Mouse (Mus musculus): ENCODE measurements around the gene Pik3r2. TPM values are rescaled to one million over a fixed set of nuclear protein-coding genes. Genes with fewer than 3 reads are reported as not detected.

Gene Pik3r2
- polyA plus RNA-seq, 1 experiment from 2014 or later: 28.0 TPM

DNA sequence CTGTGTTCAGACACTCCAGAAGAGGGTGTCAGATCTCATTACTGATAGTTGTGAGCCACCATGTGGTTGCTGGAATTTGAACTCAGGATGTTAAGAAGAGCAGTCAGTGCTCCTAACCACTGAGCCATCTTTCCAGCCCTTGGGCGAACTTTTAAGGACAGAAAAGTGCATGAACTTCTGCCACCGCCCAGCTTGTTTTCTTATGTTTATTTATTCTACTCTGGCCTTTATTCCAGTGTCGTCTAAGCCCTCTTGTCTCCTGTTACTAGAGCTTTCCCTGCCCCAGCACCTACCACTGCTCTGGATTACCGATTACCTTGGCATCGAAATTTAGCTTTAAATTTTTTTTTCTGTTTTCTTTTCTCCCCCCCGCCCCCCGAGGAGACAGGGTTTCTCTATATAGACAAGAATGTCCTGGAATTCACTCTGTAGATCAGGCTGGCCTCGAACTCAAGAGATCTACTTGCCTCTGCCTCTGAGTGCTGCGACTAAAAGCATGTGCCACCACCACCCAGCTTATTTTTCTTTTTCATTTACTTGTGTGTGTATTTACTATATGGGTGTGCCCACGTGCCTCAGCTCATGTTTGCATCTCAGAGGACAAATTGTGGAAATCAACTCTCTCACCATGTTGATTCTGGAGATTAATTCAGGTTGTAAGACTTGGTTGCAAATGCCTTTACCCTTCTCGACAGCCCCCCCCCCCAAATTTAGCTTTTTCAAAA is 26.4 kb upstream of the Pik3r2 start:
- Histone ChIP-seq H3K27ac (ENCODE audit: low read length) (no peak overlapping the region), H3K9me3 (ENCODE audit: low read length) (no peaks in the 10 kb centered on the region), H3K4me3 (ENCODE audit: low read depth, low read length) (no peak overlapping the region), H3K4me1 (ENCODE audit: insufficient read depth, low read depth, low read length) (peaks cover 4% of the 10 kb centered on the region; the same call in 1 of the 2 replicates), H3K4me2 (replicated peaks; ENCODE audit: low read depth, low read length) (peak overlapping the region; percentile 85; the same call in 1 of the 2 replicates), H3K36me3 (ENCODE audit: insufficient read depth, low read length) (no peaks in the 10 kb centered on the region), H3K9ac (replicated peaks; ENCODE audit: low read depth) (no peak overlapping the region), H3K27me3 (replicated peaks; ENCODE audit: insufficient read depth, low read length) (peaks cover 16% of the 10 kb centered on the region; the same call in 1 of the 2 replicates)
- 53% methylated on average over 11 of the region's 11 CpGs for WGBS
- no peak for DNase-seq (ENCODE audit: low spot score)
- TF ChIP-seq EP300 (IDR thresholded peaks at IDR 0.05): no peak
- TF ChIP-seq CTCF (IDR thresholded peaks at IDR 0.05): no peak
- no peak for ATAC-seq

DNA sequence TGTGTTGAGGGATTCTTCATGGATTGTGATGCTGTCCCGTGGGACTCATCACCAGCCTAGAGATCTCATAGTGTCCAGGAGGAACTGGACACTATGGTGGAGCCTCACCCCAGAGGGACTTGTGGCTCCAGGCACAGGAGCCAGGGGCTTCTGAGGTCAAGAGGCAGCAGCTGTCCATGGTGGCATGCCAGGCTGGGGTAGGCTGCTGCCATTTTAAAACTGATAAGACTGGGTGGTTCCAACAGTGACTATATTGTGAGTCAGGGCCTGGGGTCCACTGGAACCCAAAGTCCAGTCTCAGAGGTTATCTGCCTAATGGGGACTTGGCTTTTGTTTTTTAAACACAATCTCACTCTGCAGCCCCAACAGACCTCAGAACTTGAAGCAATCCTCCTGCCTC is 25.3 kb upstream of the Pik3r2 start:
- no peak for TF ChIP-seq CTCF (IDR thresholded peaks at IDR 0.05)
- TF ChIP-seq EP300 (IDR thresholded peaks at IDR 0.05): no peak
- H3K27ac ChIP-seq (ENCODE audit: low read length): no peak overlapping the region
- peaks cover 16% of the 10 kb centered on the region; the same call in 1 of the 2 replicates for H3K27me3 ChIP-seq (replicated peaks; ENCODE audit: insufficient read depth, low read length)

GRCm38 (mm10) chr8:70801156-70801555 is 24.6 kb upstream of the Pik3r2 start:
- Histone ChIP-seq H3K4me2 (replicated peaks; ENCODE audit: low read depth, low read length) (no peak overlapping the region), H3K4me1 (ENCODE audit: insufficient read depth, low read depth, low read length) (peaks cover 12% of the 10 kb centered on the region; the same call in 1 of the 2 replicates), H3K27me3 (replicated peaks; ENCODE audit: insufficient read depth, low read length) (peaks cover 16% of the 10 kb centered on the region; the same call in 1 of the 2 replicates), H3K9ac (replicated peaks; ENCODE audit: low read depth) (no peak overlapping the region), H3K4me3 (ENCODE audit: low read depth, low read length) (no peak overlapping the region), H3K27ac (ENCODE audit: low read length) (no peak overlapping the region), H3K9me3 (ENCODE audit: low read length) (no peaks in the 10 kb centered on the region), H3K36me3 (ENCODE audit: insufficient read depth, low read length) (no peaks in the 10 kb centered on the region)
- DNase-seq (ENCODE audit: low spot score): no peak
- 24% methylated on average over 10 of the region's 15 CpGs for WGBS
- no peak for ATAC-seq
- no peak for TF ChIP-seq EP300 (IDR thresholded peaks at IDR 0.05)
- no peak for TF ChIP-seq CTCF (IDR thresholded peaks at IDR 0.05)

More for the DNA sequence above, 25.3 kb upstream of the Pik3r2 start:
- H3K36me3 ChIP-seq (ENCODE audit: insufficient read depth, low read length): no peaks in the 10 kb centered on the region
- H3K9ac ChIP-seq (replicated peaks; ENCODE audit: low read depth): no peak overlapping the region
- ATAC-seq (no peak), DNase-seq (ENCODE audit: low spot score) (no peak)
- 73% methylated on average over 1 of the region's 1 CpGs for WGBS
- H3K9me3 ChIP-seq (ENCODE audit: low read length): no peaks in the 10 kb centered on the region
- no peak overlapping the region for H3K4me2 ChIP-seq (replicated peaks; ENCODE audit: low read depth, low read length)
- H3K4me1 ChIP-seq (ENCODE audit: insufficient read depth, low read depth, low read length): peaks cover 7% of the 10 kb centered on the region; the same call in 1 of the 2 replicates
- no peak overlapping the region for H3K4me3 ChIP-seq (ENCODE audit: low read depth, low read length)

DNA sequence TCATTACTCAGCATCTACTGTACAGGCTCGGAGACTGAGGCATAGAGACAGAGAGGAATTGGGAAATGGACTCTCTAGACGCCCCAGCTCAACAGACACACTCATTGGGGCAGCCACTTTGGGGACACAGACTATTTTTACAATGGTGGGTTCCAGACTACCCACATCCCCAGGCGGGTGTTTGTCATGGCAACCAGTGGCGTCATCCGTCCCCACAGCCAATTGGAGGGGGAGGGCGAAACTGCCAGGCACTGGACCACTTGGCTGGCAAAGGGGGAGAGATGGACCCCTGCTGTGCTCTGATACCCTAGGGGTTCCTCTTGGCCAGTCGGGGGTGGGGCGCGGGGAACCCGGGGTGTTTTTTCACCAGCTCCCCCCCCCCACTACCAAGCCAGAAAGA is 24.1 kb upstream of the Pik3r2 start:
- Histone ChIP-seq H3K36me3 (ENCODE audit: insufficient read depth, low read length) (no peaks in the 10 kb centered on the region), H3K27ac (ENCODE audit: low read length) (no peak overlapping the region), H3K9ac (replicated peaks; ENCODE audit: low read depth) (no peak overlapping the region), H3K4me1 (ENCODE audit: insufficient read depth, low read depth, low read length) (peaks cover 12% of the 10 kb centered on the region; the same call in 1 of the 2 replicates), H3K9me3 (ENCODE audit: low read length) (no peaks in the 10 kb centered on the region), H3K27me3 (replicated peaks; ENCODE audit: insufficient read depth, low read length) (peaks cover 16% of the 10 kb centered on the region; the same call in 1 of the 2 replicates), H3K4me2 (replicated peaks; ENCODE audit: low read depth, low read length) (no peak overlapping the region), H3K4me3 (ENCODE audit: low read depth, low read length) (no peak overlapping the region)
- no peak for ATAC-seq
- DNase-seq (ENCODE audit: low spot score): no peak
- no peak for TF ChIP-seq CTCF (IDR thresholded peaks at IDR 0.05)
- no peak for TF ChIP-seq EP300 (IDR thresholded peaks at IDR 0.05)
- WGBS: 64% methylated on average over 10 of the region's 10 CpGs

GRCm38 (mm10) chr8:70798281-70798680 is 21.8 kb upstream of the Pik3r2 start:
- H3K27me3 ChIP-seq (replicated peaks; ENCODE audit: insufficient read depth, low read length): peaks cover 9% of the 10 kb centered on the region; the same call in 1 of the 2 replicates
- peak; percentile 83 for TF ChIP-seq EP300 (IDR thresholded peaks at IDR 0.05)
- no peak for TF ChIP-seq CTCF (IDR thresholded peaks at IDR 0.05)
- no peaks in the 10 kb centered on the region for H3K9me3 ChIP-seq (ENCODE audit: low read length)
- ATAC-seq: no peak
- H3K36me3 ChIP-seq (ENCODE audit: insufficient read depth, low read length): no peaks in the 10 kb centered on the region
- H3K4me2 ChIP-seq (replicated peaks; ENCODE audit: low read depth, low read length): peak overlapping the region; percentile 86
- H3K4me3 ChIP-seq (ENCODE audit: low read depth, low read length): peak overlapping the region; percentile 36; the same call in 1 of the 2 replicates
- WGBS: 15% methylated on average over 15 of the region's 15 CpGs
- peak; percentile 78 for DNase-seq (ENCODE audit: low spot score)
- H3K9ac ChIP-seq (replicated peaks; ENCODE audit: low read depth): 0 out of 2 replicates have a peak overlapping the region, but pooled peaks have one; percentile 54
- H3K4me1 ChIP-seq (ENCODE audit: insufficient read depth, low read depth, low read length): peaks cover 9% of the 10 kb centered on the region; the same call in 1 of the 2 replicates
- peak overlapping the region; percentile 66 for H3K27ac ChIP-seq (ENCODE audit: low read length)

Data from lung, postnatal 0 days (tissue).